Mouse (Mus musculus) spleen, postnatal 36 days (tissue): ENCODE measurements at regions not wholly inside any gene's neighbourhood (a gene's known extent, or its start where the extent isn't known, plus 50 kb on each side); places are given as distances from the start of the nearest gene placed in this dataset.

Experiments used
- DNase-seq, 2 experiments: peaks; one replicate each; pipeline ENCODE4 v3.0.0; 2022; ENCODE audit warnings: low spot score in 2 of 2, mixed read lengths in 1 of 2

DNA sequence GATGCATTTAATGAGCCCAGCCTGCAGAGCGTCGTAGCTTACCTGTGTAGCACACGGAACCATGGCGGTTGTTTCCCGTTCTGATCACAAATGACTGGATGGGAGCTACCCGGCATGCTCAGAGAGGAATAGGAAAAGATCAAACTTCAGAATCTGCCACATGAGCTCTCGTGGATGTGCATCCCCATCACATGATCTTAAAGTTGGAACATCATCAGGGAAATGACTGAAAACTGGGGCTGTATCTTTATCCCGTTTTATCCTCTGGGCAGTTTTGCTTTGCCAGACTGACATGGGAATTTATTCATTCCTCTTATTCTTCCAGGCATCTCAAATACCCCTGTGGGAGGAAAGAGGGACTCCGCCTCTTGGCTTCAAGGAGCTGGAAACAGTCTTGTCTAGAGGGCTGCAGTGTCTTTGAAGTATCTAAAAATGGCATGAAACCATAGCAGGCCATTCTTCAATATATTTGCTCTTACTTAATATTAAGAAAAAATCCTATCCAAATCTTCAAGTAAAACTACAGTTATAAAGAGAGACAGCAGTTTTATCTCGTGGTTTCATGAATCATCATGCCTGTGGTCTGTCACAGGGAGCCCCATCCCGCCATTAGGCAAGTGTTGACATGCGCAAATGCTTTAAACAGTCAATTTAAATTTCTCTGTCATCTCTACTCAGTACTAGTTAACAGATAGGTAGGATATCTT, 339.4 kb downstream of the Foxo1 start:
- no peak for DNase-seq

- no peak for DNase-seq
Observed at GRCm38 (mm10) chr3:52605261-52605771, 337.2 kb downstream of the Foxo1 start.

GRCm38 (mm10) chr3:52603244-52603704, 335.1 kb downstream of the Foxo1 start:
- no peak for DNase-seq

GRCm38 (mm10) chr3:52601011-52601745, 333.0 kb downstream of the Foxo1 start:
- no peak for DNase-seq

GRCm38 (mm10) chr3:52600581-52600980, 332.4 kb downstream of the Foxo1 start:
- no peak for DNase-seq

DNA sequence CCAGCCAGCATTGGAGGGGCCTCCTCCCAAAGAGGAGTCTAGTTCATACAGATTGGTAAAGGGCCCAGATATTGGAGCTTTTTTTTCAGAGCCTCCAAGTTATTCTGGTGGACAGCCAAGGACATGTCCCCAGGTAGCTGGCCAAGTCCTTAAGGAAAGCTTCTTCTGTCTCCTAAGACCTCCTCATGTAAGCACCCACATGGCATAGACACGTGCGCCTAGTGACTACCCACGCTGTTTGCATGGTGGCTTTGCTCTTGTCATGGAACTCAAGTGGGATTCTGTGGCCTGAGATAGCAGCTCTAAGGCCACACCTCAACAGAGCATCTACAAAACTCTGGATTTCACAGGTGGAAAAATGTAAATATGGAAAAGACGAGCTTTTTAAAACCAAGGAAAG, 332.0 kb downstream of the Foxo1 start:
- DNase-seq, result no peak

DNA sequence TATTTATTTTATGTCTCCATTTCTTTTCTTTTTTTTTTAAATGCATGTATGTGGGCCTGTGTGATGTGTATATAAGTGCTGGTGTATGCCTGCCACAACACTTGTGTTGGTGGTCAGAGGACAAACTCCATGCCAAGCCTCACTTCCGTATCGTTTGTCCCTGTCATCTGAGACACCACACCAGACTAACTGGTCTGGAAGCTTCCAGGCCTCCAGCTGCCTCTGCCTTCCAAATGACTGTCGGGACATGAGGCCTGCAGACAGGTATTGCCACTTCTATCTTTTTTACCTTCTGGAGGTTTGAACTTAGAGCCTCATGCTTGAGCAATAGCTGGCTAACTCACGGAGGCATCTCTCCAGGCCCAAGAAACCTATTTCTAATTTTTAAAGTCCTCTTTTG, 318.3 kb downstream of the Foxo1 start:
- DNase-seq, result no peak

DNA sequence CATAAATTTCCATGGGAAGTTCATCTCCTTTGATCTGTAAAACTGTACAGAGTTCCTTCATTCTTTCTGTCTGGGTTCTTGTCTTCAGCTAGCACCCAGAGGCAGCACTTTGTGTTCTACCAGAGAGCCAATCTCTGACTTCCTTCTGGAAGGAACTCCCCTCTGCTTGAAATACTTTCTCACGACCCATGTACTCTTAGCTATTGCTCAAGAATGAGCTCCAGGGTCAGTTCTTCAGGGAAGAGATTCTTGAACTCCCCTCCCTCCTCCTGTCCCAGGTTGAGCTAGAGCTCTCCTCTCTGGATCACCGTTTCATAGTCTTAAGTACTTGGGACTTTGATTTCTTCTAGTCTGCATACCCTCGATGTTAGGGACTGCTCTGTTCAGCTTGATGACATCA, 311.8 kb downstream of the Foxo1 start:
- DNase-seq, result no peak

- no peak for DNase-seq
Observed at GRCm38 (mm10) chr3:52579096-52579495, 311.0 kb downstream of the Foxo1 start.

DNA sequence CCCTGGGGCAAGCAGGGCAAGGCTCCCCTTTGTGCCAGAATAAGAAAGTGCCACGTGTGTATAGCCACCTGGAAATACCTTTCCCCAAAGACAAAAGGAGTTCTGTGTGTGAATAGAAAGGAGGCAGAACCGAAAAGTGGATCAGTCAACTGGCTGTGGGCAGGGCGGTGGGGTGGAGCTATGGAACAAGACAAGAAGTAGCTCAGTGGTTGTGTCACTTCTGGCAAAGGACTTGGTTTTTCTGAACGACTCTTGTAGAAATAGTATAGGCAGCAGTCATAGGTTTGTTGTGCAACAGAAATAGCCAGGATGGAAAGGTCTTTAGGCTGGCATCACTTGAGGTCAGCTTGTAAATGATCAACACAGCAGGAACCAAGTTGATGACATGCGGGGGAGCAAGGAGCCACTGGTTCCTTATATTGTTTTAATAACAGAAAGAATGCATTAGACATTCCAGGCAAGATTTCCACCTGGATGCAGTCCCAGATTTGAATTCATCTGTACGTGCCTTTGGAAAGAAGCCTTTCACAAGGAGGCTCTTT, 308.6 kb downstream of the Foxo1 start:
- no peak for DNase-seq

DNA sequence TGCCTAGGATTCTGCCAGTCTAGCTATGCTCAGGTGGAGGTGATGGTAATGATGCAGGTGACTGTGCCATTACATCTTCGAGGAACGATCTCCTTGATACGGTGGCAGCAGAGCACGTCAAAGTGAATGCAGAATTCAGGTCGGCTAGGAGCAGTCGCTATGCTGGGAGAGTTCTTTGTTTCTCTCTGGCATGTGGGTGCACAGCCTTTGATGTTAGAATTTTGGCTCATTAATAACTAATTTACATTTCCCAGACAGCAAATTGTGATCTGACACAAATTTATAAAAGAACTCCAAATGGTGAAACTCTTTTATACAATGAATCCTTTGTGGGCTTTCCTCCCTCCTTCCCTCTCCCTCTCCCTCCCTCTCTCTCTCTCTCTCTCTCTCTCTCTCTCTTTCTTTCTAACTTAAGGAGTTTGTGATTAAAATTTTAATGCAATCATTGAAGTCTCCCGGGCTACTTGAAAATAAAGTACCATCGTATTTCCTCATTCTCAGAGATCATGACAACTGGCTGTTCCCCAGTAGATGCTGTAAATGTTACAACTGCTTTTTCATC, 307.2 kb downstream of the Foxo1 start:
- DNase-seq, result no peak

DNA sequence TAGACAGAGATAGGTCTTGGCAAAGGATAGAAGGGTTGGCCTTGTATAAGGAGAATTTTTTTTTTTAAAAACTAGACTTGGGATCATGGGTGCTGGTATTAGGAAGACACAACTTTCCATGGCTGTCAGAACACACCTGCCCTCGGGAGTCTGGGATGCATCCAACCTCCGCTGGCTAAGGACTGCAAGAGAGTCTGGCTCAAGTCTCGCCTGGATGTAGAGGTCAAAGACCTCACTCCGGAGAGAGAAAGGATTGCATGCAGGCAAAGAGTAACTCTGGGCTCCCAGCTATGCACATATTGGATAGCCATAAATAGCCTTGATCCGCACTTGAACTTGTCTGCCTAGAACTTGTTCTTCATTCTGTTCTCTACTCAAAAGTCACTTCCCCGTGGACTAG, 306.2 kb downstream of the Foxo1 start:
- DNase-seq, result no peak

DNA sequence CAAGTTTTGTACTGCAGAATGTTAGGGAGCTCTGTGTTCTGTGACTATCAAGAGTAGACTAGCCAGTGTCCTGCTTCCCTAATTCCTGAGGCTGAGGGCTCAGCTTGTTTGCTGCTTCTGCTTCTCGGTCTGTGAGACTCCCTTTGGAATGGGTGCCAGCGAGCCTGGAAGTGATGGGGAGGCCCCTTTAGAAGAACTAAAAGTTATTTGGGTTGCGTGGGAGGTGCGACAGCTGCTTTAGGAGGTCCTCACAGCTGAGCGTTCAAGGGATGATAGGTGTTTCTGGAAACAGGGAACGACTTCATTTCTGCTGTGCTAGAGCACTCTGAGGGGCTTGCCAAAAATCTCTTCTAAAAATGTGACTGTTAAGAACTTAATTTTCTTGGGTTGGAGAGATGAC, 305.7 kb downstream of the Foxo1 start:
- no peak for DNase-seq

GRCm38 (mm10) chr3:52572514-52573485, 304.7 kb downstream of the Foxo1 start:
- peak; percentile 67 to 72 for DNase-seq

DNA sequence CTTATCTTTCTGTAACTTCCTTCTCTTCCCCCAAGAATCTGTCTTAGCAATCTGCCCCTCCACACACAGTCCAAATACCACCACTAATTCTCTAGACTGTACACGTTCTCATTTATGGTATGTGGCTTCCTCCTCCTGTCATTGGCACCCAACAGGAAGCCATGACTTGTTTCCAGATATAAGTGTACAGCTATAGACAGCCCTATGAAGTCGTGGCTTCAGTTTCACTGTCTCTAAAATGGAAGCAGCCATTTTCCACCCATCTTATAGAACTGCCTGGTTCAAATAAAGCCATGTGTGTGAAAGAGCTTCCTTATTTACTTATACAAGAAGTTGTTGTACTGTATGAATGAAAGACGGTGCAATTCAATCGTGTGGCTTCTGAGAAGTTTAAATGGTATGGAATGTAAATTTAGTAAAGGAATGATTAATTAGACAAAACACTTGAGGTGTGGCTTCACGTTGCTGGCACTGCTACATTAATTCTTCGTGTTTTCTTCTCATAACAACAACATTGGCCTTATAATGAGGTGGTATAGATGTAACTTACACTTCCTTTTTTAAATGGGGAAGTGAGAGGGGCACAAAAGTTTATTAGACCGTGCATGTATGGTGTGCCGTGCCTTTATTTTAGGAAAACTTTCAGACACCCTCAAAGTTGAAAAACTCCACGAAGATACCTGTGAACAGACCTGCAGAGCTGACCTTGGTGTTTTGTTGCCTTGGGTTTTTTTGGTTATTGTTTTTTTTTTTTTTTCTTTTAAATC, 299.7 kb downstream of the Foxo1 start:
- peak; percentile 61 to 74 for DNase-seq

- DNase-seq, result no peak
Observed at GRCm38 (mm10) chr3:52563595-52563994, 295.5 kb downstream of the Foxo1 start.

DNA sequence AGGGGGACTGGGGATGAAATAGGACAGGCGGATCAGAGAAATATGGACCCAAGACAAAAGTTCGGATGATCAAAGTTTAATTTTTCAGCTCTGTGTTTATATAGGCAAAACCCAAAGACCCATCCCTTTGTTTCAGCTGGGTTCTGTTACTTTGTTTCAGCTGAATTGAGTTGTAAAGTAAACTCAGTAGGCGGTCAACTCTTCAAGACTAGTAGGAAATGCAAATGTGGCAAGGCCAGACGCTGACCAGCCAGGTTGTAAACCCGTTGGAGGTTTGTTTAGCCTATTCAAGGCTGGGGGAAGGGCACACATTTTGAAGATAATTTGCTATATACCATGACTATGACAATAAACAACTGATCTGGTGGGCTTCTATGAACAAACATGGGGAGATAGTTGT, 294.7 kb downstream of the Foxo1 start:
- no peak for DNase-seq

DNA sequence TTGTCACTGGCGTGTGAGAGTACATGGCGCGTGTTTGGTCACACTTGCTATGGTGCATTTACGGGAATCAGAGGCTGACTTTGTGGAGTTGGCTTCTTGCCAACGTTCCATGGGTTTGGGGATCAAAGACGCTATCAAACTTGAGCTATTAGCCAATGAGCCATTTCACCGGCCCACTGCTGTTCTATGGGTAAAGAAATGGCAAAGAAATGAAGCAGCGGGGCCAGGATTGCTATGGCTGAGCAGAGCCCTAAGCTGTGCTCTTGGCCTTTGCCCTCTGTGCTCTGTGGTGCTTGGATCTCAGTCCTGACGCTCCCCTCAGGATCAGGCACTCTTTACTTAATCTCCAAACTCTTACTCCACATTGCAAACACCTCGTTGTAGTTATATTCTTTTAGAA, 291.3 kb downstream of the Foxo1 start:
- DNase-seq, result no peak

- DNase-seq, result no peak
Observed at GRCm38 (mm10) chr3:52558765-52559164, 290.6 kb downstream of the Foxo1 start.

- no peak for DNase-seq
Observed at GRCm38 (mm10) chr3:52557296-52557695, 289.2 kb downstream of the Foxo1 start.

GRCm38 (mm10) chr3:52555038-52555437, 286.9 kb downstream of the Foxo1 start:
- DNase-seq, result peak; percentile 74 to 77
